Mouse (Mus musculus): ENCODE measurements at regions not wholly inside any gene's neighbourhood (a gene's known extent, or its start where the extent isn't known, plus 50 kb on each side); places are given as distances from the start of the nearest gene placed in this dataset.

- TF ChIP-seq CTCF (IDR thresholded peaks at IDR 0.05; ENCODE audit: extremely low read depth, insufficient read length, insufficient replicate concordance, low read depth, low read length), result no peak
- TF ChIP-seq POLR2A (IDR thresholded peaks at IDR 0.05; ENCODE audit: low read depth, low read length), result no peak
Measured at GRCm38 (mm10) chr6:126398641-126399040, 136.6 kb downstream of the Kcna5 start.
